Mouse (Mus musculus): ENCODE results near the gene Rere. TPM values are rescaled to one million over a fixed set of nuclear protein-coding genes. Genes with fewer than 3 reads are reported as not detected.

Gene Rere
- total and polyA plus RNA-seq, 3 experiments, result 3.1 to 36.5 (median 8.7) TPM

DNA sequence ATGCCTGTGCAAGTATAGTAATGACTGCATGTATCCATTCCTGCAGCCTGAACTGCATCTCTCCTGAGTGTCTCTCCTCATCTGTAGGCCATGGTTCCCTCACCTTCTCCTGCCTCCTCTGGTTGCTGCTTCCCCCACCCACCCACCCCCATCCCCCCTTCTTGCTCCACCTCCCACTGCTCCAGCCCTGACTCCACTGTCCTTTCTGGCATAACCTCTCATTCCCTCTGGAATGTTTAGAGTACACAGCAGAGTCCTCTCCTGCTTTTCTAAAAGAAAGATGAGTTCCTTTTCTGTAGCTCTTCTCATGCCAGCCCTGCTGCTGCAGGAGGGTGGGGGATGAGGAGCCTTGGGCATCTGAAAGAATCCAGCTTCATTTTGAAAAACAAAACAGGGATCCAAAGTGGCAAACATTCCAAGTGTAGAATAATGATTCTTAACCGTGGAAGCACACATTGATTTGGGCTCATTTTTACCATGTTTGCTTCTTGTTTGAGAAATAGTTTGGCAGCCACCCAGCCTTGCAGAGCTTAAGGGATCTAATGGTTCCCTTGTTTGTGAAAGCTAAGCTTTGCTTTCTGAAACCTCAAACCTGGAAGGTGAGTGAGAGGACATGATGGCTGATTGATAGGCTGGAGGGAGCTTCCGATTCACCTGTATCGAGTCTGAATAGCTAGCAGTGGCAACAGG, 255.5 kb downstream of the Rere start:
- no peak overlapping the region for H3K4me2 ChIP-seq (ENCODE audit: insufficient read depth, low read depth, poor library complexity, severe bottlenecking)
- H3K36me3 ChIP-seq (replicated peaks in 1 of 2; ENCODE audit: control insufficient read depth in 1 of 2, insufficient read depth in 1 of 2, low read length in 1 of 2), result peaks cover 28 to 59% of the 10 kb centered on the region in 2 experiments

GRCm38 (mm10) chr4:150539846-150540245, 258.4 kb downstream of the Rere start:
- H3K9me3 ChIP-seq (replicated peaks; ENCODE audit: low read length), result no peaks in the 10 kb centered on the region
- peaks cover 24 to 44% of the 10 kb centered on the region in 2 experiments for H3K36me3 ChIP-seq (replicated peaks in 1 of 2; ENCODE audit: control insufficient read depth in 1 of 2, insufficient read depth in 1 of 2, low read length in 1 of 2)
- no peak for DNase-seq (ENCODE audit: extremely low read depth)
- TF ChIP-seq MAX (IDR thresholded peaks at IDR 0.05; ENCODE audit: low read length), result no peak
- TF ChIP-seq MYC (IDR thresholded peaks at IDR 0.05; ENCODE audit: low read depth, low read length), result no peak
- TF ChIP-seq USF1 (IDR thresholded peaks at IDR 0.05; ENCODE audit: low read depth, low read length), result no peak
- no peak for TF ChIP-seq NRF1 (IDR thresholded peaks at IDR 0.05; ENCODE audit: low read depth, low read length)
- TF ChIP-seq E2F4 (IDR thresholded peaks at IDR 0.05; ENCODE audit: insufficient replicate concordance, low read depth, low read length), result no peak
- TF ChIP-seq EP300 (IDR thresholded peaks at IDR 0.05; ENCODE audit: low read length), result no peak
- TF ChIP-seq ZMIZ1 (IDR thresholded peaks at IDR 0.05; ENCODE audit: low read depth, low read length), result no peak
- no peak for TF ChIP-seq SMC3 (IDR thresholded peaks at IDR 0.05; ENCODE audit: low read depth, low read length)
- TF ChIP-seq PAX5 (IDR thresholded peaks at IDR 0.05; ENCODE audit: low read length), result no peak
- dilution Hi-C loops (cut with MboI; ENCODE audit: extremely low pct_ligation_motif_present, extremely low pct_unique_long_range_greater_than_20kb, low sequenced_read_pairs), result no loop called here
- in situ Hi-C loops (cut with MboI; ENCODE audit: low pct_ligation_motif_present, low pct_unique_long_range_greater_than_20kb, low sequenced_read_pairs), result no loop called here
- H3K27ac ChIP-seq (ENCODE audit: insufficient read depth, low read depth), result no peak overlapping the region
- H3K4me3 ChIP-seq (replicated peaks in 1 of 3; ENCODE audit: low read depth in 2 of 3, low read length in 2 of 3, poor library complexity in 1 of 3), result no peak overlapping the region
- H3K79me2 ChIP-seq (replicated peaks; ENCODE audit: control insufficient read depth, extremely low read depth, insufficient read depth, poor library complexity, severe bottlenecking), result no peaks in the 10 kb centered on the region; the same call in 1 of the 2 replicates
- H3K27me3 ChIP-seq (replicated peaks), result no peaks in the 10 kb centered on the region
- H3K4me2 ChIP-seq (ENCODE audit: insufficient read depth, low read depth, poor library complexity, severe bottlenecking), result no peak overlapping the region
- H3K9ac ChIP-seq (ENCODE audit: insufficient read depth, low read depth), result no peak overlapping the region
- H3K4me1 ChIP-seq (ENCODE audit: control insufficient read depth in 1 of 2, insufficient read depth in 2 of 2), result peaks cover 9 to 49% of the 10 kb centered on the region in 2 experiments

More for the DNA sequence above, 255.5 kb downstream of the Rere start:
- dilution Hi-C loops (cut with MboI; ENCODE audit: extremely low pct_ligation_motif_present, extremely low pct_unique_long_range_greater_than_20kb, low sequenced_read_pairs) (no loop called here), in situ Hi-C loops (cut with MboI; ENCODE audit: low pct_ligation_motif_present, low pct_unique_long_range_greater_than_20kb, low sequenced_read_pairs) (no loop called here)
- H3K79me2 ChIP-seq (replicated peaks; ENCODE audit: control insufficient read depth, extremely low read depth, insufficient read depth, poor library complexity, severe bottlenecking), result no peaks in the 10 kb centered on the region
- H3K27me3 ChIP-seq (replicated peaks), result no peaks in the 10 kb centered on the region
- no peaks in the 10 kb centered on the region for H3K9me3 ChIP-seq (replicated peaks; ENCODE audit: low read length)
- peaks cover 3 to 20% of the 10 kb centered on the region in 2 experiments; a peak in 3 of 4 replicates for H3K4me1 ChIP-seq (ENCODE audit: control insufficient read depth in 1 of 2, insufficient read depth in 2 of 2)
- H3K9ac ChIP-seq (ENCODE audit: insufficient read depth, low read depth), result no peak overlapping the region
- no peak for TF ChIP-seq SIN3A (IDR thresholded peaks at IDR 0.05; ENCODE audit: low read length)
- no peak for TF ChIP-seq ELF1 (IDR thresholded peaks at IDR 0.05; ENCODE audit: low read depth, low read length)
- TF ChIP-seq GABPA (IDR thresholded peaks at IDR 0.05; ENCODE audit: insufficient replicate concordance, low read depth, low read length), result no peak
- TF ChIP-seq MAFK (IDR thresholded peaks at IDR 0.05; ENCODE audit: insufficient replicate concordance, low read length), result no peak
- TF ChIP-seq RAD21 (IDR thresholded peaks at IDR 0.05; ENCODE audit: low read depth, low read length), result no peak
- TF ChIP-seq ZNF384 (IDR thresholded peaks at IDR 0.05; ENCODE audit: low read depth, low read length), result no peak
- no peak for TF ChIP-seq MAX (IDR thresholded peaks at IDR 0.05; ENCODE audit: low read length)
- no peak for TF ChIP-seq NRF1 (IDR thresholded peaks at IDR 0.05; ENCODE audit: low read depth, low read length)
- no peak for TF ChIP-seq USF1 (IDR thresholded peaks at IDR 0.05; ENCODE audit: low read depth, low read length)
- no peak for TF ChIP-seq JUND (conservative IDR thresholded peaks at IDR 0.05; ENCODE audit: low read depth, low read length)
- TF ChIP-seq EP300 (IDR thresholded peaks at IDR 0.05; ENCODE audit: low read length), result no peak
- no peak for TF ChIP-seq ETS1 (conservative IDR thresholded peaks at IDR 0.05; ENCODE audit: low read depth, low read length)
- TF ChIP-seq POLR2A (IDR thresholded peaks at IDR 0.05; ENCODE audit: low read depth, low read length), result no peak
- no peak for TF ChIP-seq JUN (IDR thresholded peaks at IDR 0.05; ENCODE audit: insufficient read depth, low read depth, low read length)
- no peak for TF ChIP-seq ZC3H11A (IDR thresholded peaks at IDR 0.05; ENCODE audit: low read depth, low read length)
- no peak for TF ChIP-seq CHD1 (IDR thresholded peaks at IDR 0.05; ENCODE audit: low read depth, low read length)
- H3K4me3 ChIP-seq (replicated peaks in 1 of 3; ENCODE audit: low read depth in 2 of 3, low read length in 2 of 3, poor library complexity in 1 of 3), result no peak overlapping the region
- no peak for DNase-seq (ENCODE audit: extremely low read depth)
- H3K27ac ChIP-seq (ENCODE audit: insufficient read depth, low read depth), result no peak overlapping the region

All from CH12.LX (cell line).